Mouse (Mus musculus) forebrain, embryonic 11.5 days (tissue): ENCODE data around the gene Olfr110. TPM values are rescaled to one million over a fixed set of nuclear protein-coding genes. Genes with fewer than 3 reads are reported as not detected.

Source experiments
- ATAC-seq: fragments of 200-750 bp; cut with Nextera tagmentation; replicated peaks from 2 replicates; pipeline ENCODE4 v1.8.0; 2017; ENCODE audit warnings: moderate TSS enrichment; ENCODE audit not compliant: low FRiP score
- DNase-seq: peaks from one replicate; pipeline ENCODE4 v3.0.0-alpha.2; 2017; ENCODE audit warnings: low spot score
- H3K27ac ChIP-seq: fragments of 300-500 bp; sonication (generic); 2 replicates; pipeline ENCODE4 v1.5.1; 2014; ENCODE audit warnings: low read depth, low read length
- H3K27me3 ChIP-seq: fragments of 300-500 bp; sonication (generic); 2 replicates; pipeline ENCODE4 v1.6.1; 2014; ENCODE audit warnings: mild to moderate bottlenecking, low read length, mixed read lengths; ENCODE audit not compliant: control insufficient read depth, insufficient read depth
- H3K36me3 ChIP-seq: fragments of 300-500 bp; sonication (generic); 2 replicates; pipeline ENCODE4 v1.6.1; 2014; ENCODE audit warnings: mild to moderate bottlenecking, low read length, moderate library complexity, mixed read lengths; ENCODE audit not compliant: control insufficient read depth, insufficient read depth
- H3K4me1 ChIP-seq: fragments of 300-500 bp; sonication (generic); replicated peaks from 2 replicates; pipeline ENCODE4 v1.6.1; 2014; ENCODE audit warnings: low read length, mixed read lengths; ENCODE audit not compliant: control insufficient read depth, insufficient read depth
- H3K4me2 ChIP-seq: fragments of 300-500 bp; sonication (generic); 2 replicates; pipeline ENCODE4 v1.6.1; 2014; ENCODE audit warnings: low read depth, mild to moderate bottlenecking, low read length, moderate library complexity, mixed read lengths; ENCODE audit not compliant: severe bottlenecking
- H3K4me3 ChIP-seq: fragments of 300-500 bp; sonication (generic); 2 replicates; pipeline ENCODE4 v1.5.1; 2014; ENCODE audit warnings: low read depth, low read length
- H3K9ac ChIP-seq: fragments of 300-500 bp; sonication (generic); 2 replicates; pipeline ENCODE4 v1.6.1; 2014; ENCODE audit warnings: low read length
- H3K9me3 ChIP-seq: fragments of 300-500 bp; sonication (generic); 2 replicates; pipeline ENCODE4 v1.6.1; 2016; ENCODE audit warnings: low read length, mixed read lengths; ENCODE audit not compliant: control insufficient read depth
- WGBS: fragments of 180-500 bp; shearing (Covaris S2); extraction: QIAGEN DNeasy Blood & Tissue Kit; methylation state at CpG from one replicate; pipeline ENCODE4 v1.1.7; 2014; 5-methylcytosine and 5-hydroxymethylcytosine counted together
- polyA plus RNA-seq: library from polyadenylated mRNA; unstranded; fragments of >200 nt; fragmentation: Nextera tagmentation; extraction: Ambion mirVana; gene quantifications from 2 replicates; pipeline ENCODE4 v1.2.1, GENCODE M21; 2014

Gene Olfr110
- polyA plus RNA-seq, 1 experiment from 2014 or later: not detected

DNA sequence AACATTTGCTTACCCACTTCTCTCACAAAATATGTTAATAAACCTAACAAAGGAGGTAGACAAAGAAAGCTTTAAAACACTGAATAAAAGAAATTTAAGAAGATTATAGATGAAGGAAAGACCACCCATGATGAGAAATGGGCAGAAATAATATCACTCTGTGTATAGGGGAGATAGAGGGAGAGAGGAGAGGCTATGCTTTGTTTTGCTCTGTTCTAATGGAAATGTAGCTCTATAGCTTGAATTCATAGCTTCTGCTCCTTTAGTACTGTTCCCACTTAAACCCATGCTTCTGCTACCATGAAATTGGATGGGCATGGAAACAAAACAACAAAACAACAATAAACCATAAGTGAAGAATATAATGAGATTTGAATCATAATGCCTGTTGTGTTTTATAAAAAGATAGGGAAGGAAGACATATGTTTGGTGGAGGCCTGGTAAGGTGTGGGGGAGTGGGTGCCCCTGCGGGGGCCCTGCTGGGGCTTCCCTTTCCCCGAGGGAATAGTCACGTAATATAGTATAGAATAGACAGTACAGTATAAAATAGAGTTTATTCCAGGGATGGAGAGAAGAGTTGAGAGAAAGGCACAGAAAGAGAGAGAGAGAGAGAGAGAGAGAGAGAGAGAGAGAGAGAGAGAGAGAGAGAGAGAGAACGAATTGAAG is 49.3 kb downstream of the Olfr110 start:
- Histone ChIP-seq H3K9ac (no peak overlapping the region), H3K4me3 (no peak overlapping the region), H3K27ac (no peak overlapping the region), H3K9me3 (no peaks in the 10 kb centered on the region), H3K27me3 (no peaks in the 10 kb centered on the region), H3K36me3 (no peaks in the 10 kb centered on the region), H3K4me1 (no peaks in the 10 kb centered on the region), H3K4me2 (no peak overlapping the region)
- DNase-seq (no peak), ATAC-seq (peak; percentile 71; the same call in 1 of the 2 replicates)
- WGBS: 72% methylated on average over 4 of the region's 4 CpGs

DNA sequence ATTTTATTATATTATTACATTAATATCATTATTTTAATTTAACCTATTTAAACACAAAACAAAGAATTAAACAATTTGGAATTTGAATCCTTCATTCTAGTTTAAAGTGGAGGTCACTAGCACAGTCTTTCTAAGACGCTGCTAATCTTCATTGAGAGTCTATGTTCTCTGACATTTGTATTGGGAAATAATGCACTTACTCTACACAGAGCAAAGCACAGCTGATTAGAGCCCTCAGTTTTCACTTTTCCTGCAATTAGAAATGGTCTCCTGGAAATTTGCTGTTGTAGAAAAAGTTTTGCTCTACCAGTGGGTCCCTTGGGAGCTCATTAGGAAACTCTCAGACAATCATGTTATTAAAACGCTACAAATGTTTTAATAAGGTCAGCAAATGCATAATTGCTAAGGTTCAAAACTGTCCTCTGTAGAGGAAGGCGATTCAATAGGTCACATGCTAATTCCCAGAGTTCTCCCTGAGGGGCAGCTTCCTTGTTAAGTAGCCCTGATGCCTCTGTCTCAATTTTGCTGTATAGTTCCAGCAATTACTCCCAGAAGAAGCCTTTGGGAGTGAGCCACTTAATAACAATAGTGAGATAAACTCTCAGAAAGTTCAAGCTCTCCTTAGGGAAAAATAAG is 51.6 kb downstream of the Olfr110 start:
- no peak for ATAC-seq
- 63% methylated on average over 3 of the region's 3 CpGs for WGBS

More for the DNA sequence above, 51.6 kb downstream of the Olfr110 start:
- Histone ChIP-seq H3K36me3 (no peaks in the 10 kb centered on the region), H3K27ac (no peak overlapping the region), H3K4me1 (no peaks in the 10 kb centered on the region), H3K4me3 (no peak overlapping the region), H3K4me2 (no peak overlapping the region), H3K9ac (no peak overlapping the region), H3K9me3 (no peaks in the 10 kb centered on the region), H3K27me3 (no peaks in the 10 kb centered on the region)
- DNase-seq: no peak

Other genes with a start within 250 kb of the Olfr110 start
- not detected in 2 replicates for gene Olfr98, start 228.7 kb upstream of the Olfr110 start, polyA plus RNA-seq
- 1.7 and 2.5 TPM in 2 replicates for gene H2-M3, start 222.2 kb upstream of the Olfr110 start, polyA plus RNA-seq
- gene Olfr99, start 209.0 kb upstream of the Olfr110 start, polyA plus RNA-seq: not detected in 2 replicates
- gene Olfr101, start 188.2 kb upstream of the Olfr110 start, polyA plus RNA-seq: not detected in 2 replicates
- gene Olfr102, start 175.4 kb upstream of the Olfr110 start, polyA plus RNA-seq: not detected in 2 replicates
- not detected in 2 replicates for gene Olfr103, start 152.8 kb upstream of the Olfr110 start, polyA plus RNA-seq
- not detected in 2 replicates for gene Olfr104-ps, start 132.9 kb upstream of the Olfr110 start, polyA plus RNA-seq
- not detected in 2 replicates for gene Olfr105-ps, start 113.4 kb upstream of the Olfr110 start, polyA plus RNA-seq
- not detected in 2 replicates for gene Olfr106-ps, start 102.1 kb upstream of the Olfr110 start, polyA plus RNA-seq
- not detected in 2 replicates for gene Olfr107, start 93.2 kb upstream of the Olfr110 start, polyA plus RNA-seq
- not detected in 2 replicates for gene Olfr108, start 47.0 kb upstream of the Olfr110 start, polyA plus RNA-seq
- not detected in 2 replicates for gene Olfr109, start 33.6 kb upstream of the Olfr110 start, polyA plus RNA-seq
- gene H2-M2, start 8.9 kb upstream of the Olfr110 start, polyA plus RNA-seq: not detected in 2 replicates
- not detected in 2 replicates for gene Olfr111, start 15.6 kb downstream of the Olfr110 start, polyA plus RNA-seq
- gene Olfr112, start 77.0 kb downstream of the Olfr110 start, polyA plus RNA-seq: not detected in 2 replicates
- gene Olfr113, start 85.2 kb downstream of the Olfr110 start, polyA plus RNA-seq: not detected in 2 replicates
- not detected in 2 replicates for gene Olfr114, start 100.3 kb downstream of the Olfr110 start, polyA plus RNA-seq
- gene Olfr115, start 134.6 kb downstream of the Olfr110 start, polyA plus RNA-seq: not detected in 2 replicates
- gene Olfr116, start 134.7 kb downstream of the Olfr110 start, polyA plus RNA-seq: not detected in 2 replicates
- not detected in 2 replicates for gene Olfr117, start 171.3 kb downstream of the Olfr110 start, polyA plus RNA-seq
- not detected in 2 replicates for gene Olfr118, start 174.5 kb downstream of the Olfr110 start, polyA plus RNA-seq
- not detected in 2 replicates for gene Olfr119, start 204.1 kb downstream of the Olfr110 start, polyA plus RNA-seq
- not detected in 2 replicates for gene Olfr120, start 229.3 kb downstream of the Olfr110 start, polyA plus RNA-seq